22 mouse cellular contexts compared by ENCODE assay signal in genomic region chr10:94850565-94850964, GRCm38 (mm10).
DNase-seq lines count a peak whose midpoint lies in the region; ATAC-seq and TF ChIP-seq lines count a peak whose summit lies in the region.
"Had no signal": no experiment of that assay in that cellular context is flagged by ENCODE, and none has a peak within 500 bp of the region (broad histone marks: within the 10 kb centered on the region; RNA-seq: fewer than 3 reads in every experiment).

No protein-coding gene starts in this region.

- H3K9me3 ChIP-seq in forebrain, embryonic 11.5 days (ENCODE audit: control insufficient read depth, low read length) = no peaks in the 10 kb centered on the region
- no peaks in the 10 kb centered on the region for H3K9me3 ChIP-seq in forebrain, embryonic 12.5 days
- no peaks in the 10 kb centered on the region for H3K9me3 ChIP-seq in hindbrain, embryonic 11.5 days (ENCODE audit: control insufficient read depth, low read length)
- no peaks in the 10 kb centered on the region for H3K9me3 ChIP-seq in hindbrain, embryonic 10.5 days
- H3K9me3 ChIP-seq in hindbrain, embryonic 12.5 days (replicated peaks) = no peaks in the 10 kb centered on the region
- H3K9me3 ChIP-seq in hindbrain, embryonic 13.5 days = no peaks in the 10 kb centered on the region
- no peaks in the 10 kb centered on the region for H3K9me3 ChIP-seq in CH12.LX (replicated peaks; ENCODE audit: low read length)
- H3K9me3 ChIP-seq in liver, postnatal 0 days (ENCODE audit: low read length) = no peaks in the 10 kb centered on the region
- H3K9me3 ChIP-seq: G1E had no signal

- H3K27ac ChIP-seq in forebrain, embryonic 11.5 days (ENCODE audit: low read depth, low read length) = no peak overlapping the region
- no peak overlapping the region for H3K27ac ChIP-seq in forebrain, embryonic 12.5 days
- no peak overlapping the region for H3K27ac ChIP-seq in hindbrain, embryonic 11.5 days (ENCODE audit: low read depth, low read length)
- no peak overlapping the region for H3K27ac ChIP-seq in hindbrain, embryonic 10.5 days
- H3K27ac ChIP-seq in hindbrain, embryonic 12.5 days = no peak overlapping the region
- no peak overlapping the region for H3K27ac ChIP-seq in hindbrain, embryonic 13.5 days
- H3K27ac ChIP-seq in CH12.LX (ENCODE audit: insufficient read depth, low read depth) = peak overlapping the region; percentile 6; the same call in 1 of the 2 replicates
- no peak overlapping the region for H3K27ac ChIP-seq in liver, postnatal 0 days (ENCODE audit: low read depth)

- dilution Hi-C loops in CH12.LX (cut with MboI; ENCODE audit: extremely low pct_ligation_motif_present, extremely low pct_unique_long_range_greater_than_20kb, low sequenced_read_pairs) = no loop called here

- H3K4me1 ChIP-seq in forebrain, embryonic 11.5 days (replicated peaks; ENCODE audit: control insufficient read depth, insufficient read depth, low read length) = no peaks in the 10 kb centered on the region
- no peaks in the 10 kb centered on the region for H3K4me1 ChIP-seq in forebrain, embryonic 12.5 days
- no peaks in the 10 kb centered on the region for H3K4me1 ChIP-seq in hindbrain, embryonic 11.5 days (replicated peaks; ENCODE audit: control insufficient read depth, insufficient read depth, low read length)
- H3K4me1 ChIP-seq in hindbrain, embryonic 10.5 days (replicated peaks) = peaks cover 3% of the 10 kb centered on the region; the same call in 1 of the 2 replicates
- peaks cover 9% of the 10 kb centered on the region; the same call in 1 of the 2 replicates for H3K4me1 ChIP-seq in hindbrain, embryonic 12.5 days
- peaks cover 9% of the 10 kb centered on the region; the same call in 1 of the 2 replicates for H3K4me1 ChIP-seq in hindbrain, embryonic 13.5 days (replicated peaks)
- peaks cover 31 to 55% of the 10 kb centered on the region in 2 experiments for H3K4me1 ChIP-seq in CH12.LX (ENCODE audit: control insufficient read depth in 1 of 2, insufficient read depth in 2 of 2)
- peaks cover 8% of the 10 kb centered on the region; the same call in 1 of the 2 replicates for H3K4me1 ChIP-seq in liver, postnatal 0 days (ENCODE audit: insufficient read depth)

- no peak overlapping the region for H3K9ac ChIP-seq in forebrain, embryonic 11.5 days (ENCODE audit: low read length)
- H3K9ac ChIP-seq in forebrain, embryonic 12.5 days = no peak overlapping the region
- no peak overlapping the region for H3K9ac ChIP-seq in hindbrain, embryonic 11.5 days (ENCODE audit: low read depth, low read length)
- H3K9ac ChIP-seq in hindbrain, embryonic 12.5 days = no peak overlapping the region
- no peak overlapping the region for H3K9ac ChIP-seq in hindbrain, embryonic 13.5 days
- no peak overlapping the region; the same call in 1 of the 2 replicates for H3K9ac ChIP-seq in CH12.LX (ENCODE audit: insufficient read depth, low read depth)
- no peak overlapping the region for H3K9ac ChIP-seq in liver, postnatal 0 days (replicated peaks)

- H3K79me2 ChIP-seq in CH12.LX (replicated peaks; ENCODE audit: control insufficient read depth, extremely low read depth, insufficient read depth, poor library complexity, severe bottlenecking) = no peaks in the 10 kb centered on the region; the same call in none of the 2 replicates

- no peaks in the 10 kb centered on the region for H3K27me3 ChIP-seq in forebrain, embryonic 11.5 days (ENCODE audit: control insufficient read depth, insufficient read depth, low read length)
- no peaks in the 10 kb centered on the region for H3K27me3 ChIP-seq in forebrain, embryonic 12.5 days
- no peaks in the 10 kb centered on the region for H3K27me3 ChIP-seq in hindbrain, embryonic 11.5 days (ENCODE audit: control insufficient read depth, insufficient read depth, low read length)
- H3K27me3 ChIP-seq in hindbrain, embryonic 10.5 days (ENCODE audit: insufficient read depth, poor library complexity, severe bottlenecking) = no peaks in the 10 kb centered on the region
- H3K27me3 ChIP-seq in hindbrain, embryonic 12.5 days = no peaks in the 10 kb centered on the region
- no peaks in the 10 kb centered on the region for H3K27me3 ChIP-seq in hindbrain, embryonic 13.5 days
- H3K27me3 ChIP-seq in CH12.LX (replicated peaks) = no peaks in the 10 kb centered on the region
- no peaks in the 10 kb centered on the region for H3K27me3 ChIP-seq in liver, postnatal 0 days (ENCODE audit: insufficient read depth, low read length)
- H3K27me3 ChIP-seq: Patski had no signal

- TF ChIP-seq POLR2A in CH12.LX (IDR thresholded peaks at IDR 0.05; ENCODE audit: low read depth, low read length) = no peak

- TF ChIP-seq RAD21 in CH12.LX (IDR thresholded peaks at IDR 0.05; ENCODE audit: low read depth, low read length) = no peak

- in situ Hi-C loops in CH12.LX (cut with MboI; ENCODE audit: low pct_ligation_motif_present, low pct_unique_long_range_greater_than_20kb, low sequenced_read_pairs) = loop anchor here (5.0 kb wide), 1 partner anchor 72 kb away; no protein-coding TSS in a partner anchor

- H3K4me2 ChIP-seq in forebrain, embryonic 11.5 days (ENCODE audit: low read depth, low read length, severe bottlenecking) = no peak overlapping the region
- no peak overlapping the region for H3K4me2 ChIP-seq in forebrain, embryonic 12.5 days
- no peak overlapping the region for H3K4me2 ChIP-seq in hindbrain, embryonic 11.5 days (replicated peaks; ENCODE audit: low read depth, low read length)
- no peak overlapping the region for H3K4me2 ChIP-seq in hindbrain, embryonic 12.5 days (replicated peaks)
- no peak overlapping the region for H3K4me2 ChIP-seq in hindbrain, embryonic 13.5 days
- H3K4me2 ChIP-seq in CH12.LX (ENCODE audit: insufficient read depth, low read depth, poor library complexity, severe bottlenecking) = no peak overlapping the region
- no peak overlapping the region for H3K4me2 ChIP-seq in liver, postnatal 0 days (ENCODE audit: low read depth, low read length)

- DNase-seq in forebrain, embryonic 11.5 days (ENCODE audit: low spot score) = peak; percentile 11
- DNase-seq in hindbrain, embryonic 11.5 days (ENCODE audit: low spot score) = peak; percentile 26
- no peak for DNase-seq in hindbrain, embryonic 10.5 days (ENCODE audit: low spot score)
- no peak for DNase-seq in CH12.LX (ENCODE audit: extremely low read depth)
- DNase-seq in liver, postnatal 0 days = no peak
- DNase-seq: adrenal gland, adult 2 months; adrenal gland, adult 8-10 months; adrenal gland, postnatal 10 days; adrenal gland, postnatal 14 days; adrenal gland, postnatal 25 days; adrenal gland, postnatal 36 days; B cell, adult 2 months; cerebellum, adult 11 months; cerebellum, adult 11-12 months; cerebellum, adult 18-20 months had no signal

- 72% methylated on average over 4 of the region's 4 CpGs for WGBS in forebrain, embryonic 11.5 days
- WGBS in forebrain, embryonic 12.5 days = 78% methylated on average over 4 of the region's 4 CpGs
- 43% methylated on average over 4 of the region's 4 CpGs for WGBS in hindbrain, embryonic 11.5 days
- 60% methylated on average over 4 of the region's 4 CpGs for WGBS in hindbrain, embryonic 10.5 days
- WGBS in hindbrain, embryonic 12.5 days = 31% methylated on average over 4 of the region's 4 CpGs
- 30% methylated on average over 4 of the region's 4 CpGs for WGBS in hindbrain, embryonic 13.5 days
- WGBS in liver, postnatal 0 days (ENCODE audit: insufficient replicate concordance) = 59% methylated on average over 4 of the region's 4 CpGs

- TF ChIP-seq EP300 in CH12.LX (IDR thresholded peaks at IDR 0.05; ENCODE audit: low read length) = no peak
- no peak for TF ChIP-seq EP300 in liver, postnatal 0 days (IDR thresholded peaks at IDR 0.05; ENCODE audit: low read depth)

- TF ChIP-seq CTCF in CH12.LX (conservative IDR thresholded peaks at IDR 0.05 in 1 of 2, IDR thresholded peaks at IDR 0.05 in 1 of 2; ENCODE audit: low read depth in 2 of 2, low read length in 2 of 2) = no peak
- no peak for TF ChIP-seq CTCF in liver, postnatal 0 days (IDR thresholded peaks at IDR 0.05; ENCODE audit: low read depth)

- ATAC-seq in forebrain, embryonic 11.5 days (replicated peaks; ENCODE audit: low FRiP score) = no peak
- ATAC-seq in forebrain, embryonic 12.5 days (ENCODE audit: low FRiP score) = no peak
- peak; percentile 65; the same call in 1 of the 2 replicates for ATAC-seq in hindbrain, embryonic 11.5 days (ENCODE audit: low FRiP score)
- peak; percentile 64; the same call in 1 of the 2 replicates for ATAC-seq in hindbrain, embryonic 12.5 days (ENCODE audit: low FRiP score)
- ATAC-seq in hindbrain, embryonic 13.5 days (ENCODE audit: low FRiP score) = no peak
- no peak for ATAC-seq in liver, postnatal 0 days
- ATAC-seq: activated CD4-positive, CD25-positive, alpha-beta regulatory T cell, adult 4 months; CD4-positive, CD25-positive, alpha-beta regulatory T cell, adult 4 months; Patski had no signal

- H3K36me3 ChIP-seq in forebrain, embryonic 11.5 days (ENCODE audit: control insufficient read depth, insufficient read depth, low read length) = no peaks in the 10 kb centered on the region
- H3K36me3 ChIP-seq in forebrain, embryonic 12.5 days (replicated peaks) = peaks cover 19% of the 10 kb centered on the region
- no peaks in the 10 kb centered on the region for H3K36me3 ChIP-seq in hindbrain, embryonic 11.5 days (ENCODE audit: control insufficient read depth, insufficient read depth, low read length)
- peaks cover 20% of the 10 kb centered on the region; the same call in 1 of the 2 replicates for H3K36me3 ChIP-seq in hindbrain, embryonic 10.5 days
- no peaks in the 10 kb centered on the region for H3K36me3 ChIP-seq in hindbrain, embryonic 12.5 days
- peaks cover 28% of the 10 kb centered on the region for H3K36me3 ChIP-seq in hindbrain, embryonic 13.5 days
- H3K36me3 ChIP-seq in CH12.LX (replicated peaks in 1 of 2; ENCODE audit: control insufficient read depth in 1 of 2, insufficient read depth in 1 of 2, low read length in 1 of 2) = peaks cover 30 to 45% of the 10 kb centered on the region in 2 experiments
- H3K36me3 ChIP-seq in liver, postnatal 0 days (replicated peaks; ENCODE audit: insufficient read depth, low read length) = no peaks in the 10 kb centered on the region

- H3K4me3 ChIP-seq in forebrain, embryonic 11.5 days (ENCODE audit: low read depth, low read length) = no peak overlapping the region
- H3K4me3 ChIP-seq in forebrain, embryonic 12.5 days (replicated peaks) = no peak overlapping the region
- no peak overlapping the region for H3K4me3 ChIP-seq in hindbrain, embryonic 11.5 days (ENCODE audit: low read depth, low read length)
- no peak overlapping the region for H3K4me3 ChIP-seq in hindbrain, embryonic 10.5 days
- H3K4me3 ChIP-seq in hindbrain, embryonic 12.5 days = no peak overlapping the region
- H3K4me3 ChIP-seq in hindbrain, embryonic 13.5 days = no peak overlapping the region
- no peak overlapping the region for H3K4me3 ChIP-seq in CH12.LX (replicated peaks in 1 of 3; ENCODE audit: low read depth in 2 of 3, low read length in 2 of 3, poor library complexity in 1 of 3)
- H3K4me3 ChIP-seq in liver, postnatal 0 days (ENCODE audit: low read depth, low read length) = no peak overlapping the region

TF ChIP-seq in CH12.LX, 34 proteins besides CTCF, POLR2A, EP300 and RAD21:
- no peak for TF ChIP-seq SIN3A (IDR thresholded peaks at IDR 0.05; ENCODE audit: low read length)
- no peak for TF ChIP-seq ZC3H11A (IDR thresholded peaks at IDR 0.05; ENCODE audit: low read depth, low read length)

Comparison
In these comparisons a context has a peak if more than half of its experiments do, and no peak if none do; other contexts are left out.
1. ATAC-seq: peak in hindbrain, embryonic 11.5 days (single experiment) and hindbrain, embryonic 12.5 days (single experiment); none in forebrain, embryonic 11.5 days (single experiment), forebrain, embryonic 12.5 days (single experiment), hindbrain, embryonic 13.5 days (single experiment) and liver, postnatal 0 days (single experiment).
2. DNase-seq: peak in forebrain, embryonic 11.5 days (single experiment) and hindbrain, embryonic 11.5 days (single experiment); none in hindbrain, embryonic 10.5 days (single experiment), CH12.LX (single experiment) and liver, postnatal 0 days (single experiment).